In the genomic region with DNA sequence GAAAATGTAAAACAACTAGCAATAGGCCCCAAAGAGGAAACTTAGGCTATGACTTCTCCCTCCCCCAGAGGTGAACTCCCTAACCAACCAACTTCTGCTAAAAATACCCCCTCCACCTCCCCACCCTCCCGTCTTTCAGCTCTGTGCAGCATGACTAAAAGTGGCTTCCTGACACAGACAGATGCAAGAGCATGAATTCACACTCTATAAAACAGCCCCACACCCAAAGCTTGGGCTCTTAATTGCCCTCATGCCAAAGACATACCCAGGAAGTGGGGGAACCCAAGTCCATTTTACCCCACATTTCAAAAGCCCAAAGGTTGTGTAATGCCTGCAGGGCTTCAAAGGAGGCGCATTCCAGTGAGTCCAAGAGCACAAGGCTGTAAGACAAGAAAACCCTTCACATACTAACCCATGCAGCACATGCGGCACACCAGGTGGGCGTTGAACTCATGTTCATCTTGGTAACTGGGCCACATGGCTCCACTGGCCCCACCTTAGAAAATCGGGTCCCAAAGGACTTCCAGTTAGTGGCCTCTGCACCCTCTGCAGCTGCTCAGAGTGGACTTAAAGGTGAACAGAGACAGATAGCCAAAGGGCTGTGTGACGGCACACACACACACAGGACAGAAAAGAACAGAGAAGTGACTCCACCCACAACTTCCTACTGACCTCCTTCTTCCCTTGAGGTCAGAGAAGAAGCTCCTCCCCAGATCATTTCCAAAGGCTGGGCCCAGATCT, we compare ENCODE assay signal across 8 mouse cellular contexts.
DNase-seq lines count a peak whose midpoint lies in the region; ATAC-seq and TF ChIP-seq lines count a peak whose summit lies in the region.

No protein-coding gene starts in this region.

- WGBS in heart, postnatal 0 days = 21% methylated on average over 6 of the region's 6 CpGs

- peak; percentile 68 for ATAC-seq in heart, postnatal 0 days (ENCODE audit: insufficient read depth, low read depth)

- no peaks in the 10 kb centered on the region for H3K36me3 ChIP-seq in heart, postnatal 0 days (replicated peaks; ENCODE audit: control insufficient read depth, insufficient read depth, low read length)
- H3K36me3 ChIP-seq in megakaryocyte, embryonic 14.5 days (replicated peaks; ENCODE audit: low read length) = peaks cover 18% of the 10 kb centered on the region

- H3K9me3 ChIP-seq in heart, postnatal 0 days (replicated peaks; ENCODE audit: control insufficient read depth, low read length) = no peaks in the 10 kb centered on the region
- H3K9me3 ChIP-seq in megakaryocyte, embryonic 14.5 days = no peaks in the 10 kb centered on the region

- H3K4me2 ChIP-seq in heart, postnatal 0 days (ENCODE audit: low read depth, low read length) = peak overlapping the region; percentile 54

- peak overlapping the region; percentile 44 for H3K9ac ChIP-seq in heart, postnatal 0 days (replicated peaks; ENCODE audit: low read depth, low read length)

- no peak for TF ChIP-seq EP300 in heart, postnatal 0 days (IDR thresholded peaks at IDR 0.05; ENCODE audit: low read depth)

- peaks cover 43% of the 10 kb centered on the region for H3K4me1 ChIP-seq in heart, postnatal 0 days (ENCODE audit: control insufficient read depth, insufficient read depth)
- H3K4me1 ChIP-seq in megakaryocyte, embryonic 14.5 days = peaks cover 86% of the 10 kb centered on the region

- DNase-seq in adrenal gland, adult 2 months = peak; percentile 7
- no peak for DNase-seq in adrenal gland, postnatal 36 days
- DNase-seq in T-cell, adult 2 months (ENCODE audit: low spot score) = peak; percentile 78
- peak; percentile 77 for DNase-seq in heart, postnatal 0 days (ENCODE audit: low spot score)
- no peak for DNase-seq in urinary bladder, postnatal 4 days (ENCODE audit: low spot score in 2 of 2)
- DNase-seq in urinary bladder, postnatal 14 days (ENCODE audit: low spot score) = no peak
- no peak for DNase-seq in right cerebral cortex, postnatal 4 days

- TF ChIP-seq CTCF in heart, postnatal 0 days (IDR thresholded peaks at IDR 0.05; ENCODE audit: low read depth) = 0 out of 2 replicates have a peak, but pooled peaks have one; percentile 1

- no peaks in the 10 kb centered on the region for H3K27me3 ChIP-seq in heart, postnatal 0 days (ENCODE audit: control insufficient read depth, insufficient read depth, low read length)
- no peaks in the 10 kb centered on the region for H3K27me3 ChIP-seq in megakaryocyte, embryonic 14.5 days (replicated peaks)

- peak overlapping the region; percentile 30 for H3K4me3 ChIP-seq in heart, postnatal 0 days (ENCODE audit: low read depth, low read length)
- peak overlapping the region; percentile 90 for H3K4me3 ChIP-seq in megakaryocyte, embryonic 14.5 days (replicated peaks)

- peak overlapping the region; percentile 94 for H3K27ac ChIP-seq in heart, postnatal 0 days (ENCODE audit: low read depth)

Comparison
In these comparisons a context has a peak if more than half of its experiments do, and no peak if none do; other contexts are left out.
1. DNase-seq: peak in adrenal gland, adult 2 months (single experiment), T-cell, adult 2 months (single experiment) and heart, postnatal 0 days (single experiment); none in adrenal gland, postnatal 36 days (0 of 2), urinary bladder, postnatal 4 days (0 of 2), urinary bladder, postnatal 14 days (single experiment) and right cerebral cortex, postnatal 4 days (single experiment).